Mouse (Mus musculus): ENCODE data around the gene Ltbp1.

- no peak for TF ChIP-seq POLR2A (IDR thresholded peaks at IDR 0.05; ENCODE audit: low read depth, low read length)
- no peak for TF ChIP-seq CTCF (IDR thresholded peaks at IDR 0.05; ENCODE audit: extremely low read depth, insufficient read depth, insufficient read length, insufficient replicate concordance)
Observed at GRCm38 (mm10) chr17:75161062-75161461, 155.7 kb downstream of the Ltbp1 start.

All from spleen, adult 2 months (tissue).